Mouse (Mus musculus): ENCODE data around the gene Mgarp.
"Not testable (repeated sequence)": the region's sequence is repeated elsewhere in the genome, so short reads cannot be mapped to it uniquely, and the experiment has no call there.

The Mgarp gene

DNA sequence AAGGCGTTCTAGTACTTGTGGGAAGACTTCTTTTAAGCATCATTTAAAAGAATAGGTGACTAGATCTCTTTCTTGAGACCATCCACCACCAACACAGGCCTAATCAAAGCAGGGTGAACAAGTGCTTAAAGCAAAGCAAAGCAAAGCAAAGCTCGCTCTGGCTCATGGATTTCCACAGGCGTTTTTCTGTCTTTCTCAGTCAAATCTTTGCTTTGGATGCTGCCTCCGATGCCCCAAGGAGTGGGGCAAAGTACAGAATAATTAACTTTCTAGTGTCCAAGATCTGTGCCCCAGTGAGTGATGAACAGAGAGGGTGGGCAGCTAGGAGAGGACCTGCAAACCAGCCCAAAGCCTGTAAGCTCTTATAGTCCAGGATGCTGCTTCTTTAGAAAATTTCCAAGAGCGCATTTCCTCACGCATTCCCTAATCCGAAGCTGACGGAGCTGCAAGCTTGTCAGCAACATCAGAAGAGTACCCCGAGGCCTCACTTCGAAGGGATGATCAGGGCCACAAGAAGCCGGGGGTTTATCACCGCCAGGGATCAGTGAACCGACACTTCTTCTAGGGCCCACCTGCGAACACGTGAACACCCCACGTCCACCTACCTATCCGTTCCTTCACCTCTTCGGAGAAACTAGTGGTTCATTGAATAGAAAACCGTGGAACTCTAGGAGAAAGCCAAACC lies 935 bp downstream of the Mgarp start:
- DNase-seq: no peak

DNA sequence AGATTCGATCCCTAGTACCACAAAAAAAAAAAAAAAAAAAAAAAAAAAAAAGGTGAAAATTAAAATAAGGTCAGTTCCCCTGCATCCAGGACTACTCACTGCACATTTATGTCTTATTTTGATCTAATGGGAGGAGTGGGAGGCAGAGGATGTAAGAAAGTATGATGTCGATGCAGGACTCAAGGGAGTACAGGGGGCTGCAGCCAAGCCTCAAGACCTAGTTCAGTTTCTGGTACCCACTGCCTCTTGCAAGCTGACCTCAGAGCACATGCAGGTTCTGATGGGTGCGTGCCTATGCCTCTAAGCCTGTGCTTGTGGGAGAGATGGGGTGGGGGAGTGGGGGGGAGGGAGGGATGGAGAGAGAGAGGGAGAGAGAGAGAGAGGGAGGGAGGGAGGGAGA lies 1.7 kb downstream of the Mgarp start:
- DNase-seq: no peak

DNA sequence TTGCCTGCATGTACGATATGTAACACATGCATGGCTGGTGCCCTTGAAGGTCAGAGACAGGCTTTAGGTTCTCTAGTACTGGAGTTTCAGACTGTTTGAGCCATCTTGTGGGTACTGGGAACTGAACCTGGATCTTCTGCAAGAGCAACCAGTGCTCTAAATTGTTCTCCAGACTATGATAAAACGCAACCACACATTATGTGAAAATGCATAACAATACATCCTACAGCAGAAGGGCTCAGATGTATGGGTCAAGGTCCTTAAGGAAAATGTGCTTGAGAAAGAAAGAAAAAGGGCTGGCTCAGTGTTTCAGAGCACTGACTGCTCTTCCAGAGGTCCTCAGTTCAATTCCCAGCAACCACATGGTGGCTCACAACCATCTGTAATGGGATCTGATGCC lies 2.9 kb downstream of the Mgarp start:
- DNase-seq: no peak

DNA sequence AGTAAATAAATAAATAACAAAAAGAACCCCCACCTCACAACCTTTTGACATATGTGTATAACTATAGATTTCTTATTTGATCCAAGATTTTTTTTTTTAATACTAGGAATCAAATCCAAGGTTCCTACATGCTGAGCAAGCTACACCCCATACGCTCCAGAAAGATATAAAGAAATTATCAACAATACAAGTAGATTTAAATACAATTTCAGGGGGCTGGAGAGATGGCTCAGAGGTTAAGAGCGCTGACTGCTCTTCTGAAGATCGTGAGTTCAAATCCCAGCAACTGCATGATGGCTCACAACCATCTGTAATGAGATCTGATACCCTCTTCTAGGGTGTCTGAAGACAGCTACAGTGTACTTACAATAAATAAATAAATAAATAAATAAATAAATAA lies 3.5 kb downstream of the Mgarp start:
- not testable (repeated sequence) for DNase-seq

DNA sequence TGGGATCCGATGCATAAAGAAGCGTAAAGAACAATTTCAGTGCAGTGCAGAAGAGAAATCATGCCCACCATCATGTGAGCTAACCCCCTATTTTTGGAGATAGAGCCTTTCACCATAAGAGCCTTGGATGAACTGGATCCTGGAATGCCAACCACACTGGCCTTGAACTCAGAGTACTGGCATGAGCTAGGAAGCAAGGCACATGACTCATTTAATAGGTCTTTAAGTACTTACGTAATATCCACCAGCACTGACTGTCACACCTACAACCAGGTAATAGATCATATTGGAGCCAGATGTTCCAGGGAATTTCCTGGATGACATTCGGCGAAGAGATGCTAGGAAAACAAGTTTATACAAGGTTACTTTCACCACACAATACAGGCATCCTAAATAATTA lies 4.9 kb downstream of the Mgarp start:
- no peak for DNase-seq

DNA sequence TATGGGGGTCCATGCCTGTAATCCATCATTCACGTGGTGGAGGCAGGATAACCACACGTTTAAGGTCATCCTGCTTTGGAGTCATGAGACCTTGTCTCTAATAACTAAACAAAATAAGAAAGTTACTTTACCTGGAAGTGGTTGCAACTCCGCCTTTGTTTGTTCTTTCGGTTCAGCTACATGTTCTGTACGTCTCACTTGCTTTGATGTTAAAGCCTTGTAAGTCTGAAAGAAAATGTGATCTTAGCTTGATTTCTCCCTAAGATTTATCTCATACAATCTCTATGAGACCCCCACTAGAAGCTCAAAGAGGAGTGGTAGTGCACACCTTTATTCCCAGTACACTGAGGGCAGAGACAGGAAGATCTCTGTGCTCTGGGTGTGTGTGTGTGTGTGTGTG lies 5.4 kb downstream of the Mgarp start:
- DNase-seq: no peak

DNA sequence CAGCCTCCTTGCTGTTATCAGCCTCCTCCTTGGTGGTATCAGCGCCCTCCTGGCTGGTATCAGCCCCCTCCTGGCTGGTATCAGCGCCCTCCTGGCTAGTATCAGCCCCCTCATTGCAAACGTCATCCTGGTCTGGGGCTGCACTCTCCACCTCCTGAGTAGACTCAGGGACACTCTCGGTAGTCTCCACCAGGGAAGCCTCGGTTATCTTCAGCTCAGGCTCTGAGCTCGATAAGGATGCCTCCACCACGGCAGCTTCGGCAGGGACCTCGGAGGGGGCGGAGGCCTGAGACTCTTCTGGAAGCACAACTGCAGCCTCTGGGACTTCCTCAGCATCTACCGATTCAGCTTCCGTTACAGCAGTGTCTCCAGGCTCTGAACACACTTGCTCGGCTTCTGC lies 7.6 kb downstream of the Mgarp start:
- DNase-seq: no peak

DNA sequence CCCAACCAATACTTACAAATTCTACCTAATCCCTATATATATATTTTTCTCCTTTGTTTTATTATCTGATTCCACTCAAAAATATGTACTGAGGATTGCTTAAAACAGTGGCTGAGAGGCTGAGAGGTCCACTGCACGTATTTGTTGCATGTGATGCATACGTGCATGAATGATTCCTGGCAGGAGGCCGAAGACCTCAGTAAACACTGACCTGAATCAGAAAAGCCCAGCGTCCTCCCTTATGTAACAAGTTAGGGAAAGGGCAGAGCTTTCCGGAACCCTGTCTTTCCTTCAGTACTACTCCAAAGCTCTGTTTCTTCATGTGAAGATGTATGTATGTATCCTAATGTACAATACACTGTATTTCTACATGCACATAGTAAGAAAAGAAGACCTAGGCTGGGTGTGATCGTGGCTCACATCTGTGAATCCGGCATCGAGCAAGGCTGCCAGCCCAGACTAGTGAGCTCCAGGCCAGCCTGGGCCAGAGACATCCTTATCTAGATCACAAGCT lies 8.6 kb downstream of the Mgarp start:
- DNase-seq: peak; percentile 58

DNA sequence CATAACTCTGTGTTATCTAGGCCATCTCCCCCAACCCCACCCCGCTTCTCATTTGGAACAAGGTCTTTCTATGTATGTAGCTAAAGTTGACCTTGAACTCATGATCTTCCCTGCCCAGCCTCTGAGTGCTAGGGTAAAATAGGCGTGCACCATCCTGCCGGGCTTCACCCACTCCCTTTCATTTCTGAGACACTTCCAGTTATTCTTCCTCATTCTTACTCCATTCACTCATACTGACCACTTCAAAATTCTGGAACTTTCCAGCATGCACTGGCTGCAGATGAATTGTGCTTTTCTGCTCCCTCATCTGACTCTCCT lies 9.4 kb downstream of the Mgarp start:
- no peak for DNase-seq

DNA sequence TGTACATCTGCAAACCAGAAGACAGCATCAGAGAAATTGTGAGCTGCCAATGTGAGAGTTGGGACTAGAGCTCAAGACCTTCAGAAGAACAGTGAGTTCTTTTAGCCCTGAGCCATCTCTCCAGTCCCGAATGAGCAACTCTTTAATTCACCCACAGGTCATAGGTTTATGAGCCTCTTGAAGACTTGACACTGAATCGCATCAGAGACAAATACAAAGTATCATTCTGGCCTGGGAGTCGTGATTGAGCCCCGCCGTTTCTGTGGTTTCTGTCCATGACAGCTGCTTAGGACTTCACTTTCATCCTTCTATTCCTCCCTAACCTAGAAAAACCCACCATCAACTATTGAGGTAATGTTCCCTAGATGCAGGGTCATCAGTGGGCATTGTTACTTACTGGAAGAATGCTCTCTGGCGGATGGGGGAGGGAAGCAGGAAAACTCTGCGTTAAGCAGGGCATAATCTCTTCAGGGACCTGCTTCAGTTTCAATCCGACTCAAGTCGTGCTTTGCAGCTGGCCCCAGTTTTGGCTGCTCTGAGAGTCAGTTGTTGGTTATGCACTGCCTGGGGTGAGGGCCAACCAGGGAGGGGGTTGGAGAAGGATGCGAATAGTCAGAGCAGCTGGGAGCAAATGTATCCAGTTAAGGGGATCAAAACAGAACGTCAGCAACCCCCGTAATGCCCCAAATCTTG lies 10.0 kb downstream of the Mgarp start:
- no peak for DNase-seq

DNA sequence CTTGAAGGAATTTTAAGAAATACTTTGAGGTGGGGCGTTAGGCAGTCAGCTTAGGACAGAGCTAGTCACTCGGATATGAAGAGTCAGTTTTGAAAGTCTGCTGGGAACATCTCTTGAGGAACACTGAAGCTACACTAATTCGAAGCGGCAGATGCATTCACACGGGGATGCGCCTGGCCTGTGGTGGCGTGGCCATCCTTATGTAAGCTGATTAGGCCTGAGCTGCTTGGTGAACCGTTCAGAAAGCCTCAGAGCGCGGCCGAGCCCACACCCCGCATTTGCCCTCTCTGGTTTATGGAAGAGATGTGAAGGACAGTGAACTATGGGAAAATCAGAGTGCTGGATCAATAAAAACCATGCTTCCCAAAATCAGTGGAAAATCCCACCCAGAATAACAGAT lies 13.1 kb downstream of the Mgarp start:
- DNase-seq: peak; percentile 76

DNA sequence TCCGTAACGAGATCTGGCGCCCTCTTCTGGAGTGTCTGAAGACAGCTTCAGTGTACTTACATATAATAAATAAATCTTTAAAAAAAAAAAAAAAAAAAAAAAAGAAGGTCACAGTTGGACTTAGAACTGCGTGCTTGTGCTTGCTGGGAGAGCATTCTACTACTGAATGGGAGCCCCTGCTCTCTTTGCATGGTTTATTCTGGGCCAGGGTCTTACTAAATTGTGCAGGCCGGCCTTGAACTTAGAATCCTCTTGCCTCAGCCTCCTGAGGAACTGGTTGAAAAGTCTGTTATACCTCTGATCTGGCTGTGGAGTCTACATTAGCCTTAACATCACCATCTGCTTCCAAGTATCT lies 15.9 kb downstream of the Mgarp start:
- DNase-seq: no peak

DNA sequence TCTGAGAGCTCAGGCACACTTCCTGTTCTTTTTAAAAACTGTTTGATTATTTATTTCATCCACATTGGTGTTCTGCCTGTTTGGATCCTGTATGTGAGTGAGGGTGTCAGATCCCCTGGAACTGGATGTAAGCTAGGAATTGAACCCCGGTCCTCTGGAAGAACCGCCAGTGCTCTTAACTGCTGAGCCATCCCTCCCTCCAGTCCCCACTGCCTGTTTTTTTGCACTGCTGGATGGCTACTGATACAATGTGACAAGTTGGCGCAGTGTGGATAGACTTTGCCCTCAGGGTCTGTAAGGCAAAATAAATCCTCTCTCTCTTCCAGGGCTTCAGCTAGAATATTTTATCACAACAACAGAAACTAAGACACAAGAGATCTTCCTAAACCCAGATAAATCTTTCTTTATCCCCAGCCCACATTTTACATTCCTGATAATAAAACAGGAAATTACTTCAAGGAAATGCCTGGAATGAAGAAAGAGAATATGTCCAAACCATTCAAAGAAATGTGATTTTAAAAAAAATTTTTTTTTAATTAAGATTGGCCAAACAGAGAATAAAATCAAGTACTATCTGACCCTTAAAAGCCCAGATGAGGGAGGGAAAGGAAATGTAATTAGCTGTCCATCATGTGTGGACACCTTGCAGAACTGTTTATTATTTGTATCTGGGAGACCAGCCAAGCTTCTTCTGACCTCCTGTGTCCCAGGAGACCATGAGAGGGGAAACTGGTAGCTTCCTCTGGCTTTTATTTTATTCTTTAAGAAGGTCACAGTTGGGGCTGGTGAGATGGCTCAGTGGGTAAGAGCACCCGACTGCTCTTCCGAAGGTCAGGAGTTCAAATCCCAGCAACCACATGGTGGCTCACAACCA lies 16.5 kb downstream of the Mgarp start:
- DNase-seq: no peak

DNA sequence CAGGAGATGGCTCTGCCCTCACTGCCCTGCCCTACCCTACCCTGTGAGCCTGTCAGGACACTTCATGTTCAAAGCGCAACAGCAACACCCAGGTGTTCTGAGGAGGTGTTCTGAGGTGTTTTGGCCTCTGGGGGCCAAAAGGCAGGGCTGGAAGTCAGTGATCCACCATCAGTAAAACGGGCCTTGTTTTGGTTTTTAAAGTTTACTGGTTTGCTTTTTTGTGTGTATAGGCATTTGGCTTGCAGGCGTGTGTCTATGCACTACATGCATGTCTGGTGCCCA lies 17.9 kb downstream of the Mgarp start:
- DNase-seq: no peak

DNA sequence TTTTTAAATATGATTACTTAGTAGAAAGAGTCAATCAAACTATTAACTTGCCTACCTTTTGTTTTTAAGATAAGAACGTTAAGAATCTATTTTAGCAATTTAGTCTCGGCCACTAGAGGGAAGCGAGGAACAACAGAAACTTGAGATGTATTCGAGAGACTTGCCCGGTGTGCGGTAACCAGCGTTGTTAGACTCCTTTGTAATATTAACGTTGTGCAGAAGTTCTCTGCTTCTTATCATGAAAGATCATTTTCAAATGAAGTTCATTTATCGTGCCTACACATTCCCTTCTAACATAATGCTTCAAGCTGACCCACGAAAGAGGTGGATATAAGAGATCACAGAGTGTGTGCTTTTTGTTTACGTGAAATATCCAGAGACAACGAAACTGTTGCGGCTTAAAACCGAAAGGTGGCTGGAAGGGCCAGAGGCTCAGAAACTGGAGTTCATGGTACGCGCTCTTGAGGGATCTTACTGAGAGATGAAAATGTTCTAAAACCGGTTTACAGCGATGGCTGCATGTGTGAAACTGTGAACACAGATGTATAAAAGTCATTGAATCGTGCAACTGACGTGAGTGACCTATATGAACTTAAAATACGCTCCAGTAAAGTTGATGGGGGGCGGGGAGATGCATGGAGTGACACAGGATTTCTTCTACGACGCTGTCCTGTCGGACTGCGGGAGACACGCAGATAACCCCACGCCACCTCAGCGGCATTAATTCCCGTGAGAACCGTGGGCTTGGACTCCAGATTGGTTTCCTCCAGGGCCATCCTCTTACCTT lies 18.5 kb downstream of the Mgarp start:
- DNase-seq: no peak

DNA sequence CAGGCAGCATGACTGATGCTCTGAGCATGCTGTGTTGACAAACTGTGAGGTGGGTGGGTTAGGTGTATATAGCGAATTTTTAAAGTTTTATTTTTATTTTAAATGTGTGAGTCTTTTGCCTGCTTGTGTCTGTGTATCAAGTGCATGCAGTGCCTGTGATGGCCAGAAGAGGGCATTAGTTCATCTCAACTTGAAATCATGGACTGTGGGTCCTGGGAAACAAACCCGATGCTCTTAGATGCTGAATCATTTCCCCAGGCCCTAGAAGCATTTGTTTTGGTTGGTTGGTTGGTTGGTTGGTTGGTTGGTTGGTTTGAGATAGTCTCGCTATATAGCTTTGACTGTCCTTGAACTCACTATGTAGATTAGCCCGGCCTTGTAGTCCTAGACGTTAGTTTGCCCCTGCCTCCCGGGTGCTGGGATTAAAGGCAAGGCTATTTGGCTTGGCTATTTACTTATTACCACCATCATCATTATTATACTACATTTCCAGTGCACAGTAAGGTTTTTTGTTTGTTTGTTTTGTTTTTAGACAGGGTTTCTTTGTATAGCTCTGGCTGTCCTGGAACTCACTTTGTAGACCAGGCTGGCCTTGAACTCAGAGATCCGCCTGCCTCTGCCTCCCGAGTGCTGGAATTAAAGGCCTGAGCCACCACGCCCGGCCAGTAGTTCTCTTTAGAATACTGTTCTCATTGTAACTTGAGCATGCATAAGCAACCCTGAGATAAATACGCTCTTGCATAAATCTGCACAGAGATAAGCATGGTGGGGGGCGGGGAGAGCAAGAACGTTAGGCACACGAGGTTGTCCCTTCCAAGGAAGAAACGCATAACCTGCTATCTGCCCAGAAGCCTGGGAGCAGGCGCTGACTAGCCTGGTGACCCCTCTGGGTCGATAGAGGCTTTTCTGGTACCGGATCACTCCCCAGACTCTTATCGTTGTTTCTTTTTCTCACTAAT lies 21.0 kb downstream of the Mgarp start:
- peak; percentile 47 for DNase-seq

DNA sequence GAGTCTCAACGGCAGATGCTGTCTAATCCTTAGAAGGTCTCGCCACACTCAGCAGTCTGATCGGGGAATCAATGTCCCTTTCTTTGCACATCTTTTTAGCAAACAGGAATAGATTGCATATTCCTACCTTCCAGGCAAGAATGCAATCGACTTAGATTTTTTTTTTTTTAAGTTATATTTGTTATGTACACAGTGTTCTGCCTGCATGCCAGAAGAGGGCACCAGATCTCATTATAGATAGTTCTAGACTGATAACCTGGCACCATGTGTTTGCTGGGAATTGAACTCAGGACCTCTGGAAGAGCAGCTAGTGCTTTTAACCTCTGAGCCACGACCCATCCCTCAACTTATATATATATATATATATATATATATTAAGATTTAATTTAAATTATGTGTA lies 23.0 kb downstream of the Mgarp start:
- DNase-seq: no peak

DNA sequence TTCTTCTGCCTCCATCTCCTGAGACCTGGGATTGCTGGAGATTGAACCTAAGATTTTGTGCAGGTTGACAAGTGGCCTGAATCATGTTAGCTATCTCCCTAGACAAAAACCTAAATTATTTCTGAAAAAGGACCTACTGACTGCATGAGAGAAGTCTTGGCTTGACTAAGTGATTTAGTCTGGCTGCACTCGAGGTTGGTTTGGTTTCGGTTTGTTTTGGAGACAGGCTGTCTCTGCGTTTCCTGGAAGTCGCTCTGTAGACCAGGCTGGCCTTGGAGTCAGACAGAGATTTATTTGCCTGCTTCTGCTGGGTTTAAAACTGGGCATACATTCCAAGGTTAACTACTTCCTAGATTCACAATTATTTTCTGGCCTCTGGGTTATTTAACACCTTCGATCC lies 23.7 kb downstream of the Mgarp start:
- no peak for DNase-seq

DNA sequence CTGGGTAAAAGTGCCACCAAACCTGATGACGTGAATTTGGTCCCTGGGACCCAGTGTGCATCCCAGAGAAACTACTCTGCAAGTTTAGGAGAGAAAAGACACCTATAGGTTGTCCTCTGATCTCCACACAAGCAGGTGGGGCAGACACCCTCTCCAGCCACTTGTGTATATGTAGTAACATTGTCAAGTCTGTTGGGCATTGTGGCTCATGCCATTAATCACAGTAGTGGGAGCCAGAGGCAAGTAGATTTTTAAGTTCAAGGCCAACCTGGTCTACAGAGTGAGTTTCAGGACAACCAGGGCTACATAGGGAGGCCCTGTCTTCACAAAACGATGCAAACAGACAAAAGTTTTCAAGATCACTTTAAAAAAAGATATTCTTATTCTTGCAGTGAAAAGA lies 24.7 kb downstream of the Mgarp start:
- DNase-seq: no peak

DNA sequence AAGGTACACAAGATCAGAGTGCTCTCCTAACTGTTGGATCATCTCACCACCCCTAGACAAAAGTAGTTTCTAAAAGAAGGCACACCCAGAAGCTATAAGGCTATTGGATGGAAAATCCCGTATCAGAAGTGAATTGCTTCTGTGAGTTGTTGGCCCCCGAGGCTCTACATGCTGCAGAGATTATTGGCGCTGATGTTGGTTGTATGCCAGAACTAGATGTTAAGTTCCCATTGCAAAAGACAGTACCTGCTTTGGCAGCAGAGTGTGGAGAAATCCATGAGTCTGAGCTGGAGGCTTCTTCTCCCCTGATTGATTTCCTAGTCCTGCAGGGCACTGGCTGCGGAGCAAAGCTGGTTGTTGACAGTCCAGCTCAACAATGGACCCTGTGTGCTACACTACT lies 28.5 kb downstream of the Mgarp start:
- DNase-seq: no peak

DNA sequence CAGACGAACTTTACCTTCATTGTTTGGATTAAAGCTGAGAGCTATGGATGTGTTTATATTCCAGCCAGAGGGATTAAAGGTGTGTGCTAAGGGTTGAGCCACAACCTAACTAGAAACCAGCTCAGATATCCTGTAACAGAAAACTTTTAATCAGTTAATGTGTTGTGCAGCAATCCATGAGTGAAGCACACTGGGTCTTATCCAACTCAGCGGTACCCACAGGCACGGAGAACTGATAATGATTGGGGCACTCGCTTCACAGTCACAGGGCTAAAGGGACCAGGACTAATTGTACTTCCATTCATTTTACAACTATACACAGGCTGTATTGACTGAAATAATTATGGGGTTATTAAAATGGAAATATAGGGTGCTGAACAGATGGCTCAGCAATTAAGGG lies 29.6 kb downstream of the Mgarp start:
- DNase-seq: no peak

DNA sequence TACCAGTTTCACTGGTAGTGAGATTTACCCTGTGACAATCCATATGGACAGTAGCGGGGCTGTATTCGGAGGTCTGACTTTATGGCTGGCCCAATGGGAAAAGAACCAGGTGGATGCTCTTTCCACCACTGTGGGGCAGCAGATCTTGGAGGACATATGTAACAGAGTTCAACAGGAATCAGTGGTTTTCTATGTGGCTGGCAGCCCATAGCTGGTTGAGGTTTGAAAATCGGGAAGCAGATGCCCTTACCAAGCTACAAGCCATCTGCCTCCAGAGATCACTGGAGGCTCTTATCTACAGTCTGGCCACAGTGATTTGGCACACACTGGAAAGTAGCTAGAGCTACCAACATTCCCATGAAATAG lies 31.0 kb downstream of the Mgarp start:
- no peak for DNase-seq
